In the genomic region with DNA sequence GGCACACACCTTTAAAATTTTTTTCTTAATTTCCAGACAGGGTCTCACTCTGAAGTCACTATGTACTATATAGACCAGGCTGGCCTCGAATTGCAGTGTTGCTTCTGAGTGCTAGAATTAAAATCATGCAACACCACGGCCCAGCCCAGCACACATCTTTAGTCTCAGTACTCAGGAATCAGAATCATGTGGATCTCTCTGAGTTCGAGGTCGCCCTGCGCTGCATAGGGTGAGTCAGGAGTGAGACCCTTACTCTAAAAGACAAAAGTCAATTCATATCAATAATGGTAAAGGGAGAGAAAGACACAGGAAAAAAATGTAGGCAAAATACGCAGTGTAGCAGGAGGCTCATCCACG, we compare ENCODE assay signal across 7 mouse cellular contexts. TPM values are rescaled to one million over a fixed set of nuclear protein-coding genes. Genes with fewer than 3 reads are reported as not detected.
DNase-seq lines count a peak whose midpoint lies in the region; ATAC-seq lines count a peak whose summit lies in the region.

No protein-coding gene starts in this region.

- H3K4me1 ChIP-seq in megakaryocyte, embryonic 14.5 days: peaks cover 29% of the 10 kb centered on the region
- peaks cover 14% of the 10 kb centered on the region for H3K4me1 ChIP-seq in forebrain, embryonic 10.5 days
- H3K4me1 ChIP-seq in limb, embryonic 13.5 days: peaks cover 9% of the 10 kb centered on the region
- no peaks in the 10 kb centered on the region for H3K4me1 ChIP-seq in stomach, embryonic 14.5 days (ENCODE audit: control insufficient read depth, insufficient read depth, low read length)

- peak overlapping the region; percentile 87 for H3K27ac ChIP-seq in forebrain, embryonic 10.5 days
- H3K27ac ChIP-seq in limb, embryonic 13.5 days: peak overlapping the region; percentile 76; the same call in 1 of the 2 replicates
- H3K27ac ChIP-seq in stomach, embryonic 14.5 days (ENCODE audit: low read length): peak overlapping the region; percentile 29; the same call in 1 of the 2 replicates

- 15% methylated on average over 7 of the region's 7 CpGs for WGBS in forebrain, embryonic 10.5 days
- 10% methylated on average over 7 of the region's 7 CpGs for WGBS in limb, embryonic 13.5 days
- 9% methylated on average over 7 of the region's 7 CpGs for WGBS in stomach, embryonic 14.5 days

- H3K27me3 ChIP-seq in megakaryocyte, embryonic 14.5 days (replicated peaks): no peaks in the 10 kb centered on the region
- no peaks in the 10 kb centered on the region for H3K27me3 ChIP-seq in forebrain, embryonic 10.5 days (ENCODE audit: poor library complexity, severe bottlenecking)
- H3K27me3 ChIP-seq in limb, embryonic 13.5 days: no peaks in the 10 kb centered on the region
- H3K27me3 ChIP-seq in stomach, embryonic 14.5 days (ENCODE audit: control insufficient read depth, insufficient read depth, low read length): no peaks in the 10 kb centered on the region

- no peak for ATAC-seq in megakaryocyte, adult 5-6 weeks (ENCODE audit: poor library complexity, severe bottlenecking)
- no peak for ATAC-seq in limb, embryonic 13.5 days (ENCODE audit: low FRiP score, low read depth)
- no peak; the same call in 1 of the 2 replicates for ATAC-seq in stomach, embryonic 14.5 days (ENCODE audit: insufficient number of reproducible peaks, insufficient read depth, low FRiP score, low read depth)
- no peak for ATAC-seq in monocyte, adult 5-6 weeks (replicated peaks; ENCODE audit: insufficient number of reproducible peaks, low FRiP score, low TSS enrichment, poor library complexity, severe bottlenecking)

- peak overlapping the region; percentile 92 for H3K4me3 ChIP-seq in megakaryocyte, embryonic 14.5 days (replicated peaks)
- H3K4me3 ChIP-seq in forebrain, embryonic 10.5 days: peak overlapping the region; percentile 87
- peak overlapping the region; percentile 79 for H3K4me3 ChIP-seq in limb, embryonic 13.5 days
- H3K4me3 ChIP-seq in stomach, embryonic 14.5 days (ENCODE audit: low read depth, low read length): peak overlapping the region; percentile 69

- H3K36me3 ChIP-seq in megakaryocyte, embryonic 14.5 days (replicated peaks; ENCODE audit: low read length): peaks cover 28% of the 10 kb centered on the region
- H3K36me3 ChIP-seq in forebrain, embryonic 10.5 days (replicated peaks): peaks cover 29% of the 10 kb centered on the region
- peaks cover 28% of the 10 kb centered on the region for H3K36me3 ChIP-seq in limb, embryonic 13.5 days
- H3K36me3 ChIP-seq in stomach, embryonic 14.5 days (ENCODE audit: control insufficient read depth, insufficient read depth, low read length): peaks cover 24% of the 10 kb centered on the region

- peak overlapping the region; percentile 84 for H3K9ac ChIP-seq in limb, embryonic 13.5 days
- H3K9ac ChIP-seq in stomach, embryonic 14.5 days (replicated peaks; ENCODE audit: low read depth, low read length): peak overlapping the region; percentile 52

- H3K9me3 ChIP-seq in megakaryocyte, embryonic 14.5 days: no peaks in the 10 kb centered on the region
- H3K9me3 ChIP-seq in forebrain, embryonic 10.5 days: no peaks in the 10 kb centered on the region
- no peaks in the 10 kb centered on the region for H3K9me3 ChIP-seq in limb, embryonic 13.5 days
- H3K9me3 ChIP-seq in stomach, embryonic 14.5 days (ENCODE audit: control insufficient read depth, low read depth, low read length): no peaks in the 10 kb centered on the region

- no peak for DNase-seq in forebrain, embryonic 10.5 days (ENCODE audit: extremely low spot score, low spot score)
- DNase-seq in retina, postnatal 1 day: no peak

- peak overlapping the region; percentile 90 for H3K4me2 ChIP-seq in limb, embryonic 13.5 days (replicated peaks)
- peak overlapping the region; percentile 76 for H3K4me2 ChIP-seq in stomach, embryonic 14.5 days (replicated peaks; ENCODE audit: low read depth, low read length)

RNA-seq across cellular contexts. Expression of gene Mrpl4, which starts 0.3 kb away (rescaled TPM):
- polyA plus RNA-seq in megakaryocyte, embryonic 14.5 days (2012; ENCODE audit: insufficient read depth, low replicate concordance): 62.4 and 63.4 TPM in 2 replicates
- 47.3 and 63.6 TPM in 2 replicates for total RNA-seq in megakaryocyte, adult 5-6 weeks (2015)
- total RNA-seq in megakaryocyte, adult 5-6 weeks (2017): 44.5 and 50.3 TPM in 2 replicates
- 152 and 154 TPM in 2 replicates for polyA plus RNA-seq in forebrain, embryonic 10.5 days (2016; fragmentation: Nextera tagmentation; extraction: Ambion mirVana)
- polyA plus RNA-seq in limb, embryonic 13.5 days (2015; fragmentation: Nextera tagmentation; extraction: Ambion mirVana): 131 and 133 TPM in 2 replicates
- 136 and 150 TPM in 2 replicates for polyA plus RNA-seq in stomach, embryonic 14.5 days (2014; fragmentation: Nextera tagmentation; extraction: Ambion mirVana)
- total RNA-seq in monocyte, adult 5-6 weeks (2017): 21.9 to 41.1 TPM (median 25.6 TPM) in 3 replicates

RNA-seq across cellular contexts. Expression of gene Icam1, which starts 13.5 kb away (rescaled TPM):
- polyA plus RNA-seq in megakaryocyte, embryonic 14.5 days (2012; ENCODE audit: insufficient read depth, low replicate concordance): 8.8 and 10.8 TPM in 2 replicates
- 9.6 and 15.3 TPM in 2 replicates for total RNA-seq in megakaryocyte, adult 5-6 weeks (2015)
- 19.5 and 20.5 TPM in 2 replicates for total RNA-seq in megakaryocyte, adult 5-6 weeks (2017)
- polyA plus RNA-seq in forebrain, embryonic 10.5 days (2016; fragmentation: Nextera tagmentation; extraction: Ambion mirVana): 4.1 and 5.8 TPM in 2 replicates
- 12.3 and 13.9 TPM in 2 replicates for polyA plus RNA-seq in limb, embryonic 13.5 days (2015; fragmentation: Nextera tagmentation; extraction: Ambion mirVana)
- polyA plus RNA-seq in stomach, embryonic 14.5 days (2014; fragmentation: Nextera tagmentation; extraction: Ambion mirVana): 10.6 and 12.5 TPM in 2 replicates
- 55.1 to 94.2 TPM (median 67.6 TPM) in 3 replicates for total RNA-seq in monocyte, adult 5-6 weeks (2017)

RNA-seq across cellular contexts. Expression of gene S1pr2, which starts 25.7 kb away (rescaled TPM):
- 4.0 and 8.4 TPM in 2 replicates for polyA plus RNA-seq in megakaryocyte, embryonic 14.5 days (2012; ENCODE audit: insufficient read depth, low replicate concordance)
- total RNA-seq in megakaryocyte, adult 5-6 weeks (2015): 7.5 and 8.9 TPM in 2 replicates
- total RNA-seq in megakaryocyte, adult 5-6 weeks (2017): 2.8 and 3.0 TPM in 2 replicates
- 24.4 and 26.4 TPM in 2 replicates for polyA plus RNA-seq in forebrain, embryonic 10.5 days (2016; fragmentation: Nextera tagmentation; extraction: Ambion mirVana)
- polyA plus RNA-seq in limb, embryonic 13.5 days (2015; fragmentation: Nextera tagmentation; extraction: Ambion mirVana): 60.3 and 66.9 TPM in 2 replicates
- polyA plus RNA-seq in stomach, embryonic 14.5 days (2014; fragmentation: Nextera tagmentation; extraction: Ambion mirVana): 48.6 and 52.3 TPM in 2 replicates
- 1.6 to 4.4 TPM (median 3.5 TPM) in 3 replicates for total RNA-seq in monocyte, adult 5-6 weeks (2017)

RNA-seq across cellular contexts. Expression of gene Icam4, which starts 26.9 kb away (rescaled TPM):
- 5.3 and 7.9 TPM in 2 replicates for polyA plus RNA-seq in megakaryocyte, embryonic 14.5 days (2012; ENCODE audit: insufficient read depth, low replicate concordance)
- total RNA-seq in megakaryocyte, adult 5-6 weeks (2015): 0.91 and 1.1 TPM in 2 replicates
- total RNA-seq in megakaryocyte, adult 5-6 weeks (2017): 0.44 and 2.4 TPM in 2 replicates
- polyA plus RNA-seq in forebrain, embryonic 10.5 days (2016; fragmentation: Nextera tagmentation; extraction: Ambion mirVana): 4.8 and 7.9 TPM in 2 replicates
- polyA plus RNA-seq in limb, embryonic 13.5 days (2015; fragmentation: Nextera tagmentation; extraction: Ambion mirVana): 0.62 and 2.2 TPM in 2 replicates
- 0.84 and 1.0 TPM in 2 replicates for polyA plus RNA-seq in stomach, embryonic 14.5 days (2014; fragmentation: Nextera tagmentation; extraction: Ambion mirVana)
- total RNA-seq in monocyte, adult 5-6 weeks (2017): 1.6 to 3.0 TPM in 2 of 3 replicates, not detected in the other

RNA-seq across cellular contexts. Expression of gene Icam5, which starts 29.6 kb away (rescaled TPM):
- polyA plus RNA-seq in megakaryocyte, embryonic 14.5 days (2012; ENCODE audit: insufficient read depth, low replicate concordance): 3.0 and 9.9 TPM in 2 replicates
- not detected in 2 replicates for total RNA-seq in megakaryocyte, adult 5-6 weeks (2015)
- not detected in 2 replicates for total RNA-seq in megakaryocyte, adult 5-6 weeks (2017)
- 0.05 TPM in 1 of 2 replicates, not detected in the other for polyA plus RNA-seq in forebrain, embryonic 10.5 days (2016; fragmentation: Nextera tagmentation; extraction: Ambion mirVana)
- polyA plus RNA-seq in limb, embryonic 13.5 days (2015; fragmentation: Nextera tagmentation; extraction: Ambion mirVana): 0.05 and 0.08 TPM in 2 replicates
- 0.18 TPM in 1 of 2 replicates, not detected in the other for polyA plus RNA-seq in stomach, embryonic 14.5 days (2014; fragmentation: Nextera tagmentation; extraction: Ambion mirVana)
- not detected in 3 replicates for total RNA-seq in monocyte, adult 5-6 weeks (2017)

Comparison
In these comparisons a context has a peak if more than half of its experiments do, and no peak if none do; other contexts are left out.
1. H3K27ac ChIP-seq: peak in every context shown above with its lines; median percentile 87 in forebrain, embryonic 10.5 days; 76 in limb, embryonic 13.5 days; 29 in stomach, embryonic 14.5 days.